Mouse (Mus musculus) left cerebral cortex, adult 11 months (tissue): ENCODE measurements around the gene Lef1.

Experiments used
- DNase-seq: peaks from one replicate; pipeline ENCODE4 v3.0.0; 2022; ENCODE audit warnings: low spot score

Lef1 gene

DNA sequence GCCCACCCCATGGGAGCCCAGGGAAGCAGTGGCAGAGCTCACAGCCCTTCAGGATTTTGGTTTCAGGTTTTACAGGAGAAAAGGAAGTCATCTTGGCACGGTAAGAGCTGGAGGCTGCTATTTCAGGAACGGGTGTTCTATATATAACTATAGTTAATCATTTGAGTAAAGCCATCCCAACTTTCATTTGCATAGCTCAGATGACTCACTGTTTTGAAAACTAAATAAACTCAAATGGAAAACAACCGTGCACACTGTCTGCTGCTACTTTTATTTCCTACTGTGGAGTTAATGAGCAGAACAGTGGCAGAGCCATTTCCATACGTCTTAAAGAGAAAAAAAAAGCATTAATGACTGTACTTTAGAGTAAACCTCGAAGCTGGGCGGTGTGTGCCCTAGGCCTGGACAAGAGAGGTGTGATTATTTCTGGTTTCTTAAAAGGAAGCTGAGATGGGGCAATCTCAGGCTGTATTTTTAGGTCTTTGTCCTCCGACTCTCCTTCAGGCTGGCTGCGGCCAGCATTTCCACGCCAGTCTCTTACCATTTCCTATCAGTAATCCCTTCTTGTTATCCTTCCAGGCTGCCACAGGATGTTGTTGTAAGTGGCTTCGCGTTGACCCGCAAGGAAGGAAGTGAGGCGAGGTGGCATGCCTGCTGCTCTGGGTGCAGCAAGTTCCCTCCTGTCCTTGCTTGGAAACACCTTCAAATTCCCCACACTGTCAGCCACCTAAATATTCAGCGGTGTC is 29.2 kb downstream of the Lef1 start:
- DNase-seq: no peak

DNA sequence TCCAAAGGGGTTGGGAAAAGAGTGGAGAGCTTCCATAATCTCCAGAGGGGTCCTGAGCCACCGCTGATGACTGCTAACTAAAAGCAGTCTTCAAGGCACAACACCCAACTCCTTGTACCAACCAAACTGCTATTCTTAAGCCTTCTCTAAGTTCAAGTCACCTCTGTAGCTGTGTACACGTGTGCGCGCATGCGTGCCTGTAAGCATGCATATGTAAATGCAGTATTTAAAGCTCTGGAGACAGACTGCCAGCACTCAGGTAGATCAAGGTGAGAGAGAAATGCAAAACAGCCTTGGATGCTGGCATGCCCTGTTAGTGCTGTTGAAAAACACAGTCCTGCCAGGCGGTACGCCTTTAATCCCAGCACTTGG is 29.8 kb downstream of the Lef1 start:
- no peak for DNase-seq

DNA sequence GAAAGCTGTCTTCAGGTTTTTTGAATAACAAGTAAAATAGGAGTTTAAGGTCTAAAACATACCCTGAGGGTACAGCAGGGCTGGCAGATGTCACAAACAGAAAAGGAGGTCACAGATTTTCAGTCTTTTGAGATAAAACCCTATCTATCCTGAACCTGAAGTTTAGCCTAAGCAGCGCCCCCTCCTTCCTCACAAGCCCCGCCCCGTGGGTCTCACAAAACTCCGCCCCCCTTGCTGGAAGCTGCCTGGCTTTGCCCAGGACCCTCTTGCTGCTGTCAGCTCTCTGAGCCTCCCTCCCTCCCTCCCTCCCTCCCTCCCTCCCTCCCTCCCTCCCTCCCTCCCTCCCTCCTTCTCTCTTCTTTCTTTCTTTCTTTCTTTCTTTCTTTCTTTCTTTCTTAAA is 31.3 kb downstream of the Lef1 start:
- DNase-seq: no peak

DNA sequence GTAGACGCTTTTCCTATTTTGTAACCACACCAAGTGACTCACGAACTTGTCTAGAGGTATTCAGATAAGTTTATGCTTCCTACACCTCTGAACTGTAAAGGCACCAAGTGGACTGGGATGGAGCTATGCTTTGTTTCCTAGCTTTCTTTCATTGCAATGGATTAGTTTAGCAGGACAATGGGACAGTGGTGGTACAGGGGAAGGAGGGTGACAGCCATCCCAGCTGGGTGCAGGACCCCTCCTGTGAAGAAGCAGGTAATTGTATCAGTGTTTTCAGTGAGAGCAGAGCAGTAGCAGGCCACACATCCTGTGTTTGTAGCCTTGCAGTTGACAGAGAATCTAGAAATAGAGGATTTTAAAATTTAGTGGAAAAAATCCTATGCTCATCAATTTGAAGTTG is 34.0 kb downstream of the Lef1 start:
- DNase-seq: no peak

DNA sequence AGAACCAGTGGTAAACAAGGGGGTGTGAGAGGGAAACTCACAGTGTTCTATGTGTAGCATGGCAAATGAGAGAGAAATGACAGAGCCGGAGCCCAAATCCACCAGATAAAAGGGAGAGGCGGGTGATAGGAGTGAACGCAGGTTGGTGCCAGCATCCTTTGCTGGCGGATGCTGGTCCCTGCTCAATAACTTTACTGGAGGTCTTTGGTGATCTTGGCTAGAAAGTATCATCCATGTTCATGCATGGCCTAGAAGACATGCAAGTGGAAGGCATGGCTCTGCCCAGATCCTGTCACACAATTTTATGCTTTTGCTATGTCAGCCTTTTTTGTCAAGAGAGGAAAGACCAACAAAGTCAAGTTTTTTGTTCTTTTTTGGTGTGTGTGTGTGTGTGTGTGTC is 42.6 kb downstream of the Lef1 start:
- no peak for DNase-seq

DNA sequence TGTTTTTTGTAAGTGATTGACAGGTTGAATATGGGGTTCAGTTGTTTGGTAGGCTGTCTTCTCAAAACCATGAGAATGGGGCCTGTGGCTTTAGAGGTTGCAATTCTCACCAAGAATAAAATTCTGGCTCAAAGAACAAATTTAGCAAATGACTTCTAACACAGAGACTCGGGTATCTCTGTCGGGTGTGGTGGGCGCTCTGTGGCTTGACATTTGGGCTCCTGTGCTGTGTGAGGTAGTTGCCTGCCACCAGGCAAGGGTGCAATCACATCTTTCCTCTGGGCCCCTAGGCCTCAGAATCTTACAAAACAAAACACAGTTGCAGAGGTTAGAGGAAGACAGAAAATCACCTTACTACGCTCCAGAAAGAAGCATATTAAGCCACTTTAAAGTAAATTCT is 43.6 kb downstream of the Lef1 start:
- no peak for DNase-seq

- DNase-seq: no peak
Measured at GRCm38 (mm10) chr3:131154576-131154975, 44.3 kb downstream of the Lef1 start.

- no peak for DNase-seq
Measured at GRCm38 (mm10) chr3:131155066-131155465, 44.8 kb downstream of the Lef1 start.

- DNase-seq: no peak
Measured at GRCm38 (mm10) chr3:131155657-131156056, 45.4 kb downstream of the Lef1 start.

GRCm38 (mm10) chr3:131156377-131156776 is 46.1 kb downstream of the Lef1 start:
- no peak for DNase-seq

DNA sequence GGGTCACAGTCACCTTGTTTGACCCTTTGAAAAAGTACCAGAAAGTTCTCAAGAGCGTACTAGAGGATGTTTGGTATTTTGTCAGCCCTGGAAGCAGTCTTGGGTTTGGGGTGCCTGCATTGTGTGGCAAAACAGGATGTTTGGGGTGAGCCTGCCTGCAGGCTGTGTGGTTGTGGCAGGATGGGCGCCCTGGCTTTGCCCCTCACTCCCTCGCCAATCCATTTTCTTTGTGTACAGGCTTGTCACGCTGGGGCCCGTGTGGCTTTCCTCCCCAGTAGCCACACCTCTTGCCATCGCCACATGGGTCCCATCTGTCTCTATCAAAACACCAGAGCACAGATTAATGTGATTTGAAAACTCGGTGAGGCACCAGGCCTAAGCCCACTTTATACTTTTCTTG is 47.2 kb downstream of the Lef1 start:
- no peak for DNase-seq

- no peak for DNase-seq
Measured at GRCm38 (mm10) chr3:131159204-131159760, 49.0 kb downstream of the Lef1 start.

DNA sequence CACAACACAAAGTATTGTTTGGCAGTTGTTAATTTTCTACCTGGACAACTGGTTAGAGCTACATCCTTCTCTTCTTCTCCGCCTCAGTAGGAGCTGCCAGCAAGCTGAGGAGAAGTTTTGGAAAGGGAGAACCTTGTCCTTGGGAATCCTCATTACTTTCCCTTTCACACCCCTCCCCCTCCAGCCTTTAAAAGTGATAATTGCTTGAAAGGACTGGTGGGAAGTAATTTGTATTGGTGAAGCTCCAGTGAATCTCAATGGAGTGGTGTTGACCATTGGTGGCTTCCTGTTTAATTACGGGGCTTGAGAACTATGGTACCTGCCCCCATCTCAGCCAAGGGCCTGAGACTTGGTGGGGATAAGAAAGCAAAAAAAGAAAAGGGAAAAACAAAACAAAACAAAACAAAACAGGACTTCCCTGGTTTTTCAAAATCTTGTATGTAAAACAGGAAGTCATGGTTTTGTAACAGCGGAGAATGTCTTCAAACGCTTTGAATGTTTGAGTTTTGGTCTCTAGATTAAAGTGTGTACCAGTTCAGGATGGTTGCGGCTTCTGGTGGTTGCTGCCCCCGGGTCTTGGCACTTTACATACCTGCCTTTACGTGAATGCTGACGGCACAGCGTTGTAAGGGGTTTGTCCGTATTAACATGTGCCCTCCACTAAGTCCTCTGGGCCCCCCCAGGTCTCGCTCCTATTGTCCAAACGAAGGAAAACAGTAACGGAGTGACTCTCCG is 49.8 kb downstream of the Lef1 start:
- DNase-seq: no peak

- DNase-seq: no peak
Measured at GRCm38 (mm10) chr3:131160921-131161320, 50.6 kb downstream of the Lef1 start.

- no peak for DNase-seq
Measured at GRCm38 (mm10) chr3:131167731-131168130, 57.5 kb downstream of the Lef1 start.

DNA sequence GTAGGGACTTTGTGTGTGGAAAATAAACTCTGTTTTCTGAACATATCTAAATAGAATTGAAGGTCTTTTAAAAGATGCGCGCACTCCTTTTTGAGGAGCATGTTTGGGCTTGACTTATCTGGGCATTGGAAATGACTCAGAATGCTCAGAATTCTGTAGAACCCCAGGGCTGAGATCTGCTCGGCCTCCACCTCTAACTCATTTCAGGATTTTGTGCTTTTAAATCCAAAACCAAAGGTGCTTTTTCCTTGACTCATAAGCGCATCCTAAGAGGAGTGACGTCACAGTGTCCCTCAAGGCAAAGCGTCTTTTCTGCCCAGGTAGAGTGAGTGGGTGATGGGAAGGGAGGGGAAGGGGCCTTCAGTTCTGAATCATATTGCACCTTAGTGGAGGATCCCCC is 58.9 kb downstream of the Lef1 start:
- no peak for DNase-seq

GRCm38 (mm10) chr3:131170099-131170643 is 59.9 kb downstream of the Lef1 start:
- DNase-seq: no peak

- no peak for DNase-seq
Measured at GRCm38 (mm10) chr3:131171292-131171960, 61.2 kb downstream of the Lef1 start.

DNA sequence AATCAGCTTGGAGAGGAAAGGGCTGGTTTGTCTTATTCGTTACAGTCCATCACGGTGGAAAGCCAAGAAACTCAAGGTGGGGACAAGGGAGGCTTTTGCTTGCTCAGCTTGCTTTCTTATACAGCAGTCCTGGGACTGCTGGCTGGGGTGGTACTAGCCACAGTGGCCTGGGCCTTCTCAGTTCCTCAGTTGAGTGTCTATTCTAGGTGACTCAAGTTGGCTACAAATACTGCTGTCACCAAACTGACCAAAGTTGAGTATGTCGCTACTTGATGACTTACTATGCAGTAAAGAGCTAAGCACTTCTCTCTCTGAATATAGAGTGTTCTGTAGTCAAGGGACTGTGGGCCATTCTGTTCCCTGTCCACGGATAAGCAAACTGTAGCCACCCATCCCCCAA is 62.0 kb downstream of the Lef1 start:
- no peak for DNase-seq

GRCm38 (mm10) chr3:131181006-131181405 is 70.7 kb downstream of the Lef1 start:
- no peak for DNase-seq

DNA sequence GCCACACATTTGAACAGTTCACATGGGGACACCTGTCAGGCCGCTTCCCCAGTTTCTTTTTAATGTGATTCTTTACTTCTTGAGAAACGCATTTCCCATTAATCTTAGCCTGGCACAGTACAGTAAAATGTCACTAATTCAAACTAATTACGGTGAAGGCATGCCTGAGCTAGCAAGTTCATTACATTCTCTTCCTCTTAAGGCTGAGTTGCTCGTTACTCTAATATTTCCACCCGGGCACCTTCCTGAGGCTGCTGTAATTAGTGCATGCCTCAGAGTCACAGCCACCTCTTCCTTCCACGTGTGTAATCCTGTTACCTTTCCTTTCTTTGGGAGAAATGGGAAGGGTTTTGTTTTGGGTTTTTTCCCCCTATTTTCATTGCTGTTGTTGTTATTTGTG is 71.9 kb downstream of the Lef1 start:
- no peak for DNase-seq

DNA sequence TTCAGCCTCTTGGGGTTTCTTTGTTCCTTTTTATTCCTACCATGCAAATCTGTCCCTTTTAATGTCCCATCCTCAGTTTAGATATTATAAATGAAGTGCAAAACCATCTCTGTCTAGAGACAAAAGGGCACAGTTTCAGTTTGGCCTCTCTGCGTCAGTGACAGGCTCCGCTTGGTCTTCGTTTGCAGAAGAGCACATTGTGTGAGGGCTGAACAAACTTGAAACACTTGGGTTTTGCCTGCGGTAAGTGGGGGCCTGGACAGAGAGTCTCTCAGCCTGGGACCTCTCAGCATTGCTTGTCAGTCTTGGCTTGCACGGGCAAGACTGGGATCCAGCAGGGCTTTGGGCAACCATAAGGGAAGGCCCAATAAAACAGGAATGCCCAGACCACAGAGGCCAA is 75.9 kb downstream of the Lef1 start:
- DNase-seq: no peak

DNA sequence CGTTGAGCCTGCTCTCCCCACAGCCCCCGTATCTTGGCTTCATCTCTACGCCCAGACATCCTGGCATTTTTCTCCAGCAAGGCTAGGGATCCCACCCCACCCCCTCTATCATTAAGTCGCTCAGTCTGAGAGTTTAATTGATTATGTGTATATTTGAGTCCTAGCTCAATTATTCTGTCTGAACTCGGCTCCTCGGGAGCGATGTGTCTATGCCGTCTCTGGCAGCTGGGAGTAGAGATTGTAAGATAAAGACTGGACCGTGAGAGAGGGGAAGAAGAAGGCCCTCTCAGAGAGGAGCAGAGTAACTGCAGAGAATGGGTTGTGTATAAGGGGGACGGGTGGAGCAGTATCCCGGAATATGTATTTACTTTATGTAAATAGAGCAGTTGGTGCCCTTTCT is 80.0 kb downstream of the Lef1 start:
- DNase-seq: no peak
